Mouse (Mus musculus): ENCODE measurements around the gene Mapk10. TPM values are rescaled to one million over a fixed set of nuclear protein-coding genes. Genes with fewer than 3 reads are reported as not detected.

Mapk10 gene
- total and polyA plus RNA-seq, 3 experiments = 0.10 to 0.95 (median 0.47) TPM

GRCm38 (mm10) chr5:103161196-103161540 is 50.0 kb downstream of the Mapk10 start:
- Histone ChIP-seq H3K4me1 (ENCODE audit: control insufficient read depth in 1 of 2, insufficient read depth in 2 of 2) (no peaks in the 10 kb centered on the region), H3K4me2 (ENCODE audit: insufficient read depth, low read depth, poor library complexity, severe bottlenecking) (no peak overlapping the region), H3K9me3 (replicated peaks; ENCODE audit: low read length) (no peaks in the 10 kb centered on the region), H3K79me2 (replicated peaks; ENCODE audit: control insufficient read depth, extremely low read depth, insufficient read depth, poor library complexity, severe bottlenecking) (no peaks in the 10 kb centered on the region), H3K27me3 (replicated peaks) (no peaks in the 10 kb centered on the region), H3K36me3 (replicated peaks in 1 of 2; ENCODE audit: control insufficient read depth in 1 of 2, insufficient read depth in 1 of 2, low read length in 1 of 2) (no peaks in the 10 kb centered on the region), H3K27ac (ENCODE audit: insufficient read depth, low read depth) (no peak overlapping the region), H3K9ac (ENCODE audit: insufficient read depth, low read depth) (no peak overlapping the region), H3K4me3 (replicated peaks in 1 of 3; ENCODE audit: low read depth in 2 of 3, low read length in 2 of 3, poor library complexity in 1 of 3) (no peak overlapping the region)
- in situ Hi-C loops (cut with MboI; ENCODE audit: low pct_ligation_motif_present, low pct_unique_long_range_greater_than_20kb, low sequenced_read_pairs) = no loop called here
- dilution Hi-C loops (cut with MboI; ENCODE audit: extremely low pct_ligation_motif_present, extremely low pct_unique_long_range_greater_than_20kb, low sequenced_read_pairs) = no loop called here
- TF ChIP-seq RAD21 (IDR thresholded peaks at IDR 0.05; ENCODE audit: low read depth, low read length) = no peak
- TF ChIP-seq JUND (conservative IDR thresholded peaks at IDR 0.05; ENCODE audit: low read depth, low read length) = no peak
- no peak for TF ChIP-seq BHLHE40 (IDR thresholded peaks at IDR 0.05; ENCODE audit: low read depth, low read length)
- no peak for TF ChIP-seq ZC3H11A (IDR thresholded peaks at IDR 0.05; ENCODE audit: low read depth, low read length)
- no peak for TF ChIP-seq HCFC1 (IDR thresholded peaks at IDR 0.05; ENCODE audit: low read depth, low read length)
- TF ChIP-seq JUN (IDR thresholded peaks at IDR 0.05; ENCODE audit: insufficient read depth, low read depth, low read length) = no peak
- no peak for TF ChIP-seq POLR2A (IDR thresholded peaks at IDR 0.05; ENCODE audit: low read depth, low read length)
- no peak for TF ChIP-seq ZMIZ1 (IDR thresholded peaks at IDR 0.05; ENCODE audit: low read depth, low read length)
- TF ChIP-seq POLR2AphosphoS2 (IDR thresholded peaks at IDR 0.05; ENCODE audit: low read depth, low read length) = no peak
- no peak for TF ChIP-seq ETS1 (conservative IDR thresholded peaks at IDR 0.05; ENCODE audit: low read depth, low read length)
- no peak for TF ChIP-seq SMC3 (IDR thresholded peaks at IDR 0.05; ENCODE audit: low read depth, low read length)
- no peak for TF ChIP-seq SIN3A (IDR thresholded peaks at IDR 0.05; ENCODE audit: low read length)
- no peak for TF ChIP-seq RCOR1 (conservative IDR thresholded peaks at IDR 0.05; ENCODE audit: low read depth, low read length)
- DNase-seq (ENCODE audit: extremely low read depth) = no peak

GRCm38 (mm10) chr5:103160314-103161195 is 50.6 kb downstream of the Mapk10 start:
- no peaks in the 10 kb centered on the region for H3K36me3 ChIP-seq (replicated peaks in 1 of 2; ENCODE audit: control insufficient read depth in 1 of 2, insufficient read depth in 1 of 2, low read length in 1 of 2)
- H3K79me2 ChIP-seq (replicated peaks; ENCODE audit: control insufficient read depth, extremely low read depth, insufficient read depth, poor library complexity, severe bottlenecking) = no peaks in the 10 kb centered on the region
- no peaks in the 10 kb centered on the region for H3K27me3 ChIP-seq (replicated peaks)
- H3K27ac ChIP-seq (ENCODE audit: insufficient read depth, low read depth) = no peak overlapping the region
- in situ Hi-C loops (cut with MboI; ENCODE audit: low pct_ligation_motif_present, low pct_unique_long_range_greater_than_20kb, low sequenced_read_pairs) = no loop called here
- no peak overlapping the region for H3K4me2 ChIP-seq (ENCODE audit: insufficient read depth, low read depth, poor library complexity, severe bottlenecking)
- no peak overlapping the region for H3K9ac ChIP-seq (ENCODE audit: insufficient read depth, low read depth)
- no peaks in the 10 kb centered on the region for H3K9me3 ChIP-seq (replicated peaks; ENCODE audit: low read length)
- dilution Hi-C loops (cut with MboI; ENCODE audit: extremely low pct_ligation_motif_present, extremely low pct_unique_long_range_greater_than_20kb, low sequenced_read_pairs) = no loop called here
- no peaks in the 10 kb centered on the region for H3K4me1 ChIP-seq (ENCODE audit: control insufficient read depth in 1 of 2, insufficient read depth in 2 of 2)
- H3K4me3 ChIP-seq (replicated peaks in 1 of 3; ENCODE audit: low read depth in 2 of 3, low read length in 2 of 3, poor library complexity in 1 of 3) = no peak overlapping the region
- no peak for DNase-seq (ENCODE audit: extremely low read depth)
- TF ChIP-seq USF1 (IDR thresholded peaks at IDR 0.05; ENCODE audit: low read depth, low read length) (no peak), NRF1 (IDR thresholded peaks at IDR 0.05; ENCODE audit: low read depth, low read length) (no peak), MAX (IDR thresholded peaks at IDR 0.05; ENCODE audit: low read length) (no peak), TBP (conservative IDR thresholded peaks at IDR 0.05; ENCODE audit: low read depth, low read length) (no peak), POLR2AphosphoS2 (IDR thresholded peaks at IDR 0.05; ENCODE audit: low read depth, low read length) (no peak), CTCF (conservative IDR thresholded peaks at IDR 0.05 in 1 of 2, IDR thresholded peaks at IDR 0.05 in 1 of 2; ENCODE audit: low read depth in 2 of 2, low read length in 2 of 2) (no peak), ETS1 (conservative IDR thresholded peaks at IDR 0.05; ENCODE audit: low read depth, low read length) (no peak), RCOR1 (conservative IDR thresholded peaks at IDR 0.05; ENCODE audit: low read depth, low read length) (no peak), SMC3 (IDR thresholded peaks at IDR 0.05; ENCODE audit: low read depth, low read length) (no peak), CHD1 (IDR thresholded peaks at IDR 0.05; ENCODE audit: low read depth, low read length) (no peak), MAZ (IDR thresholded peaks at IDR 0.05; ENCODE audit: low read depth, low read length) (no peak), IRF4 (IDR thresholded peaks at IDR 0.05; ENCODE audit: low read depth, low read length) (no peak), MEF2A (IDR thresholded peaks at IDR 0.05; ENCODE audit: borderline replicate concordance, low read depth, low read length) (no peak)
